Mouse (Mus musculus): ENCODE results near the gene Kcnip1. TPM values are rescaled to one million over a fixed set of nuclear protein-coding genes. Genes with fewer than 3 reads are reported as not detected.

Kcnip1 gene
- polyA plus RNA-seq, 1 experiment from 2014 or later, result 14.4 TPM

DNA sequence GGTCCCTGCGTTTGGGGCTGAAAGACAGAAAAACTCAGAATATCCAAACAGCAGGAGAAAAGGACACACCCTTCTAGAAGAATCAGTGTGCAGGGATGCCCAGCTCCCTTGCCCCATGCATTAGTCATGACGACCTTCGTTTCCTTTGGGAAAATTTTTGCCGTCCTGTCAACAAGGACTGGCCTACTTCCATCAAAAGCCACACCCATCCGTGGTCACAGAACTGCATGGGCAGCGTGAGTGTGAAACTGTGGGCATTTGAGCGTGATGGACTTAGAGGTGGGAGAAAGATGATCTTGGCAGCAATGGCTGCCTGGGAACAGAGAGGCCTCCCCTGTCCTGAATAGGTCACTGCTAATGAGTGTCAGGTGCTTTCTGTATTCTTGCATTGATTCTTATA, 20.8 kb downstream of the Kcnip1 start:
- Histone ChIP-seq H3K36me3 (ENCODE audit: control insufficient read depth, insufficient read depth, low read length) (no peaks in the 10 kb centered on the region), H3K27me3 (ENCODE audit: control insufficient read depth, insufficient read depth, low read length) (no peaks in the 10 kb centered on the region), H3K4me2 (replicated peaks; ENCODE audit: low read depth, low read length) (no peak overlapping the region), H3K9me3 (ENCODE audit: control insufficient read depth, low read length) (no peaks in the 10 kb centered on the region), H3K9ac (ENCODE audit: low read depth, low read length) (no peak overlapping the region), H3K4me1 (replicated peaks; ENCODE audit: control insufficient read depth, insufficient read depth, low read length) (no peaks in the 10 kb centered on the region), H3K27ac (ENCODE audit: low read depth, low read length) (no peak overlapping the region), H3K4me3 (ENCODE audit: low read depth, low read length) (no peak overlapping the region)
- DNase-seq (ENCODE audit: low spot score) (no peak), ATAC-seq (ENCODE audit: low FRiP score) (no peak)
- 86% methylated on average over 7 of the region's 7 CpGs for WGBS

DNA sequence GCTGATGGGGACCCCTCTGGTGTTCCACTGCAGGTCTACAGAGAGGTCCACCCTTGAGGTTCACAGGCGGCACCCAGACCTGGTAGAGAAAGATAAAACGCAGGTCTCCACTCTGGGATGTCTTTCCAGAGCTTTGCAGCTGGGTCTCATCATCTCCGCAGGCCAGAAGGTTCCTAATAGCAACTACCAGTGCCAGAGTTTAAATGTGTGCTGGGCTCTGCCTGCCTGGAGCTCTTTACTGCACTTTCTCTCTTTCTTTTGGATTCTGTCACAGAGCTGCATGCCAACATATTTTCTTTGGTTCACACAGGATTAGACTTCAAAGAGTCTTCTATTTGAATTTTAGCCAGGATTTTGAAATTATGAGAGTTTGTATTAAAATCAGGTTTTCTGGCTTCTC, 23.8 kb downstream of the Kcnip1 start:
- Histone ChIP-seq H3K27me3 (ENCODE audit: control insufficient read depth, insufficient read depth, low read length) (no peaks in the 10 kb centered on the region), H3K9me3 (ENCODE audit: control insufficient read depth, low read length) (no peaks in the 10 kb centered on the region), H3K4me3 (ENCODE audit: low read depth, low read length) (no peak overlapping the region), H3K4me1 (replicated peaks; ENCODE audit: control insufficient read depth, insufficient read depth, low read length) (no peaks in the 10 kb centered on the region), H3K27ac (ENCODE audit: low read depth, low read length) (no peak overlapping the region), H3K36me3 (ENCODE audit: control insufficient read depth, insufficient read depth, low read length) (no peaks in the 10 kb centered on the region), H3K4me2 (replicated peaks; ENCODE audit: low read depth, low read length) (no peak overlapping the region), H3K9ac (ENCODE audit: low read depth, low read length) (no peak overlapping the region)
- no peak for DNase-seq (ENCODE audit: low spot score)
- no peak for ATAC-seq (ENCODE audit: low FRiP score)
- WGBS, result 81% methylated on average over 3 of the region's 3 CpGs

DNA sequence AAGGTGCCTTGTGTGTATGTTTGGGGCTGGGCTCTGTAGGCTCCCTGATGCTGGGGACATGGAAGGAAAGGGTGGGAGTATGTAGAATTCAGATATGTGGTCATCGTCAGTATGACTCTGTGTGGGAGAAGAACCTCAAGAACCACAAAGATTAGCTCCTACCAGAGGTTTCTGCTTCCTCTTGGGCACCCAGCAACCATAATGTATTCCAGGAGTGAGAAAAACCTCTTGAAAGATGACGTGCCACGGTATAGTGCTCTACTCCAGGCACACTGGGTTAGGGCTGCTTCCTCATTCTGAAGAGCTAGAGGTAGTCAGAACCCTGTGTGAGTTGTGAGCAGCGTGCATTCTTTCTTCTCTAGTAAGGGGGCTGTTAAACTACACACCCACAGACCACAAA, 25.2 kb downstream of the Kcnip1 start:
- Histone ChIP-seq H3K27me3 (ENCODE audit: control insufficient read depth, insufficient read depth, low read length) (no peaks in the 10 kb centered on the region), H3K4me3 (ENCODE audit: low read depth, low read length) (no peak overlapping the region), H3K9me3 (ENCODE audit: control insufficient read depth, low read length) (no peaks in the 10 kb centered on the region), H3K27ac (ENCODE audit: low read depth, low read length) (no peak overlapping the region), H3K4me1 (replicated peaks; ENCODE audit: control insufficient read depth, insufficient read depth, low read length) (no peaks in the 10 kb centered on the region), H3K4me2 (replicated peaks; ENCODE audit: low read depth, low read length) (no peak overlapping the region), H3K9ac (ENCODE audit: low read depth, low read length) (no peak overlapping the region), H3K36me3 (ENCODE audit: control insufficient read depth, insufficient read depth, low read length) (no peaks in the 10 kb centered on the region)
- WGBS, result 88% methylated on average over 4 of the region's 4 CpGs
- ATAC-seq (ENCODE audit: low FRiP score), result no peak
- no peak for DNase-seq (ENCODE audit: low spot score)

- 71% methylated on average over 2 of the region's 2 CpGs for WGBS
- Histone ChIP-seq H3K9ac (ENCODE audit: low read depth, low read length) (no peak overlapping the region), H3K4me3 (ENCODE audit: low read depth, low read length) (no peak overlapping the region), H3K4me2 (replicated peaks; ENCODE audit: low read depth, low read length) (no peak overlapping the region), H3K27me3 (ENCODE audit: control insufficient read depth, insufficient read depth, low read length) (no peaks in the 10 kb centered on the region), H3K36me3 (ENCODE audit: control insufficient read depth, insufficient read depth, low read length) (no peaks in the 10 kb centered on the region), H3K9me3 (ENCODE audit: control insufficient read depth, low read length) (no peaks in the 10 kb centered on the region), H3K4me1 (replicated peaks; ENCODE audit: control insufficient read depth, insufficient read depth, low read length) (no peaks in the 10 kb centered on the region), H3K27ac (ENCODE audit: low read depth, low read length) (no peak overlapping the region)
- DNase-seq (ENCODE audit: low spot score) (no peak), ATAC-seq (ENCODE audit: low FRiP score) (no peak)
Observed at GRCm38 (mm10) chr11:33965380-33965779, 27.6 kb downstream of the Kcnip1 start.

DNA sequence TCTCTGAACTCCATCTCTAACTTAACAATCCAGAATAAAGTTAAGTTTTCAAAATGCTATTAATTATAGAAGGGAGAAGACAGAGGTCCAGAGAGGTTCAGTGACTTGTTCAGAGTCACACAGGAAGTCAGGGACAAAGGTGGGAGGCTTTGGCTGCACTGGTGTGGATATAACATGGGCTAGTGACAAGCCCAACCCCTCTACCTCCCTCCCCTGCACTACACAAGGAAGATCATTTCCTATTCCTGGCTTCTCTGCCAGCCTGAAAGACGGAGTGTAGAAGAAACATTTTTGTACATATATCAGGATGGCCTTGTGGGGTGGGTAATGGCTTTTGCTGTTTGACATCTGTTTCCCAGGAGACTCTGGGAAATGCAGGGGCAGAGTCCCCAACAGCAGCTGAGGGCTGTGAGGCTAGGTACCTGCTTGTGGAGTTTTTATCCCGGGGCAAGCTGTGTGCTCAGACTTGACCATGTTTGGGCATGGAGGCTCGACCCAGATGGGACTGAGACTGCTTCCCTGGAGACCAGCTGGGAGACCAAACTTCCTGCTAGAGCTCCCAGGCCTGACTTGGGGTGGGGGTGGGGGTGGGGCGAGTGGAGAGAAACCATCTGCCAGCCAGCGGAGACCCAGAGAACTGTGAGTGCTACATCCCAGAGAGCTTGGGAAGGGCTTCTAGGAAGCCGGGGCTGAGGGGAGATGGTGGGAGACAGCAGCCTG, 30.1 kb downstream of the Kcnip1 start, which contains the start of gene Kcnmb1:
TSS of gene Kcnmb1 (plus strand) at position 326 of the 720 bp plus-strand sequence.
- WGBS, result 44% methylated on average over 6 of the region's 6 CpGs
- no peak; the same call in 1 of the 2 replicates for ATAC-seq (ENCODE audit: low FRiP score)
- Histone ChIP-seq H3K36me3 (ENCODE audit: control insufficient read depth, insufficient read depth, low read length) (no peaks in the 10 kb centered on the region), H3K4me3 (ENCODE audit: low read depth, low read length) (no peak within 1 kb of the TSS), H3K9ac (ENCODE audit: low read depth, low read length) (no peak within 1 kb of the TSS), H3K27me3 (ENCODE audit: control insufficient read depth, insufficient read depth, low read length) (no peaks in the 10 kb centered on the region), H3K9me3 (ENCODE audit: control insufficient read depth, low read length) (no peaks in the 10 kb centered on the region), H3K4me2 (replicated peaks; ENCODE audit: low read depth, low read length) (no peak within 1 kb of the TSS), H3K27ac (ENCODE audit: low read depth, low read length) (no peak within 1 kb of the TSS), H3K4me1 (replicated peaks; ENCODE audit: control insufficient read depth, insufficient read depth, low read length) (no peaks in the 10 kb centered on the region)
- no peak for DNase-seq (ENCODE audit: low spot score)

- H3K4me2 ChIP-seq (replicated peaks; ENCODE audit: low read depth, low read length), result no peak overlapping the region
- no peak overlapping the region for H3K9ac ChIP-seq (ENCODE audit: low read depth, low read length)
- 41% methylated on average over 7 of the region's 7 CpGs for WGBS
- ATAC-seq (ENCODE audit: low FRiP score), result no peak
- no peaks in the 10 kb centered on the region for H3K9me3 ChIP-seq (ENCODE audit: control insufficient read depth, low read length)
- H3K27me3 ChIP-seq (ENCODE audit: control insufficient read depth, insufficient read depth, low read length), result no peaks in the 10 kb centered on the region
- no peaks in the 10 kb centered on the region for H3K4me1 ChIP-seq (replicated peaks; ENCODE audit: control insufficient read depth, insufficient read depth, low read length)
- no peak overlapping the region for H3K27ac ChIP-seq (ENCODE audit: low read depth, low read length)
- DNase-seq (ENCODE audit: low spot score), result no peak
- no peaks in the 10 kb centered on the region for H3K36me3 ChIP-seq (ENCODE audit: control insufficient read depth, insufficient read depth, low read length)
- H3K4me3 ChIP-seq (ENCODE audit: low read depth, low read length), result no peak overlapping the region
Observed at GRCm38 (mm10) chr11:33962178-33962577, 30.8 kb downstream of the Kcnip1 start.

GRCm38 (mm10) chr11:33958713-33959112, 34.2 kb downstream of the Kcnip1 start:
- Histone ChIP-seq H3K9me3 (ENCODE audit: control insufficient read depth, low read length) (no peaks in the 10 kb centered on the region), H3K27me3 (ENCODE audit: control insufficient read depth, insufficient read depth, low read length) (no peaks in the 10 kb centered on the region), H3K9ac (ENCODE audit: low read depth, low read length) (no peak overlapping the region), H3K27ac (ENCODE audit: low read depth, low read length) (no peak overlapping the region), H3K4me2 (replicated peaks; ENCODE audit: low read depth, low read length) (no peak overlapping the region), H3K4me1 (replicated peaks; ENCODE audit: control insufficient read depth, insufficient read depth, low read length) (no peaks in the 10 kb centered on the region), H3K4me3 (ENCODE audit: low read depth, low read length) (no peak overlapping the region), H3K36me3 (ENCODE audit: control insufficient read depth, insufficient read depth, low read length) (no peaks in the 10 kb centered on the region)
- ATAC-seq (ENCODE audit: low FRiP score) (no peak), DNase-seq (ENCODE audit: low spot score) (peak; percentile 56)
- WGBS, result 81% methylated on average over 8 of the region's 8 CpGs

- Histone ChIP-seq H3K36me3 (ENCODE audit: control insufficient read depth, insufficient read depth, low read length) (no peaks in the 10 kb centered on the region), H3K27ac (ENCODE audit: low read depth, low read length) (no peak overlapping the region), H3K27me3 (ENCODE audit: control insufficient read depth, insufficient read depth, low read length) (no peaks in the 10 kb centered on the region), H3K9me3 (ENCODE audit: control insufficient read depth, low read length) (no peaks in the 10 kb centered on the region), H3K9ac (ENCODE audit: low read depth, low read length) (no peak overlapping the region), H3K4me1 (replicated peaks; ENCODE audit: control insufficient read depth, insufficient read depth, low read length) (no peaks in the 10 kb centered on the region), H3K4me3 (ENCODE audit: low read depth, low read length) (no peak overlapping the region), H3K4me2 (replicated peaks; ENCODE audit: low read depth, low read length) (no peak overlapping the region)
- 83% methylated on average over 6 of the region's 6 CpGs for WGBS
- DNase-seq (ENCODE audit: low spot score) (no peak), ATAC-seq (ENCODE audit: low FRiP score) (no peak)
Observed at GRCm38 (mm10) chr11:33957595-33957994, 35.4 kb downstream of the Kcnip1 start.

GRCm38 (mm10) chr11:33956623-33957022, 36.3 kb downstream of the Kcnip1 start:
- WGBS, result 87% methylated on average over 5 of the region's 5 CpGs
- Histone ChIP-seq H3K9me3 (ENCODE audit: control insufficient read depth, low read length) (no peaks in the 10 kb centered on the region), H3K9ac (ENCODE audit: low read depth, low read length) (no peak overlapping the region), H3K4me3 (ENCODE audit: low read depth, low read length) (no peak overlapping the region), H3K27ac (ENCODE audit: low read depth, low read length) (no peak overlapping the region), H3K4me2 (replicated peaks; ENCODE audit: low read depth, low read length) (no peak overlapping the region), H3K27me3 (ENCODE audit: control insufficient read depth, insufficient read depth, low read length) (no peaks in the 10 kb centered on the region), H3K36me3 (ENCODE audit: control insufficient read depth, insufficient read depth, low read length) (no peaks in the 10 kb centered on the region), H3K4me1 (replicated peaks; ENCODE audit: control insufficient read depth, insufficient read depth, low read length) (no peaks in the 10 kb centered on the region)
- no peak for DNase-seq (ENCODE audit: low spot score)
- no peak for ATAC-seq (ENCODE audit: low FRiP score)

All from hindbrain, embryonic 11.5 days (tissue).